Mouse (Mus musculus) ES-E14 (cell line): ENCODE results near the gene Sec61b.

ENCODE experiments used
- CHD2 ChIP-seq: IDR thresholded peaks from 2 replicates; pipeline ENCODE4 v1.6.1; 2014; ENCODE audit warnings: mild to moderate bottlenecking, low read depth, low read length, inconsistent platforms
- ZC3H11A ChIP-seq: IDR thresholded peaks from 2 replicates; pipeline ENCODE4 v1.6.1; 2012; ENCODE audit warnings: low read depth, mild to moderate bottlenecking, inconsistent platforms, low read length, borderline replicate concordance

DNA sequence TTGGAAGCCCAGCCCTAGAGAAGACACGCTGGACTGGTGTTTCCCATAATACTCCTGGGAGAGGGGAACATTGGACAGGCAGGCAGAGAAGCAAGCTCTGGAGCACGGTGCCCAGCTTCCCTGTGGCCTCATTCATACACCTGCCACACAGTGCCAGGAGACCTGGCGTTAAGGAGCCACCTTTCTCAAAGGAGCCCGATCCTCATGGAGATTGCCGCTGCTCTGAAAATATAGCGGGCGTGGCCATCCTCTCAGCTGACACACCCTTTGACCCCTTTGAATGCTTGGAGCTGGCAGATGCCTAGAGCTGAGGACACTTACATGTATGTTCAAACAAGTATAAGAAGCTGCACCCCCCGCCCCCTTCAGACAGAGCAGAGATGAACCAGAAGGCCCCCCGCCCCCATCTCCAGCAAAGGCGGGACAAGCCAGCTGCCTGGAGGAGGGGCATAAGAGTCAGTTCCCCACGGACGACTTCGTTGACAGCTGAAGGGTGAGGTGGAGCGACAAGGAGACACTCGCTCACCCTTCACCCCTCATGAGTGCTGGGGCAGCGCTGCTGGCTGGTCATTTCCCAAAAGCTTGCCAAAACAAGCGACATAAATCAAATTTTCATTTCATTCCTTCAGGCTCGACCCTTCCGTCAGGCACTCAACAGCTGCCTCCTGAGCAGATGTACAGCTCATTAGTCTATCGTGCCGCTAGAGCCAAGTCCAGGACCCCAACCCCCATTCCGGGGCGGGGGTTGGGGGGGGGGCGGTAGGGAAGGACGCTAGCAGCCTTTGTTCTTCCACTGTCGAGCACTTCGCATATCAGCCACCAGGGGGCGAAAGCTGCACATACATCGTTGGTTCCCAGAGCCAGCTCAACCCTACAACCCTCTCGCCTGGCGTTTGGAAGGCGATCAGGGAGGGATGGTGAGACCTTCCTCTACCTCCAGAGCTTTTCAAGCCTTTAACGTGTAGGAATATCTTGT is 36.8 kb upstream of the Sec61b start:
- TF ChIP-seq CHD2 (no peak), ZC3H11A (peak; percentile 39; the same call in 1 of the 2 replicates)
